In genomic region chrX:49309496-49309895, GRCm38 (mm10) we compare ENCODE assay signal across 9 mouse cellular contexts. TPM values are rescaled to one million over a fixed set of nuclear protein-coding genes. Genes with fewer than 3 reads are reported as not detected.
DNase-seq lines count a peak whose midpoint lies in the region; ATAC-seq and TF ChIP-seq lines count a peak whose summit lies in the region.
"Had no signal": no experiment of that assay in that cellular context is flagged by ENCODE, and none has a peak within 500 bp of the region (broad histone marks: within the 10 kb centered on the region; RNA-seq: fewer than 3 reads in every experiment).

No protein-coding gene starts in this region.

- H3K36me3 ChIP-seq in kidney, postnatal 0 days (ENCODE audit: insufficient read depth, low read length) = no peaks in the 10 kb centered on the region
- H3K36me3 ChIP-seq in E14TG2a.4 (ENCODE audit: insufficient read depth, low read length) = no peaks in the 10 kb centered on the region

- no peak overlapping the region for H3K27ac ChIP-seq in kidney, postnatal 0 days

- H3K27me3 ChIP-seq in kidney, postnatal 0 days (ENCODE audit: insufficient read depth, low read length) = no peaks in the 10 kb centered on the region
- no peaks in the 10 kb centered on the region for H3K27me3 ChIP-seq in E14TG2a.4 (ENCODE audit: insufficient read depth, low read length)

- no peak for ATAC-seq in CD4-positive, CD25-positive, alpha-beta regulatory T cell, adult 4 months
- no peak for ATAC-seq in kidney, postnatal 0 days (replicated peaks; ENCODE audit: low FRiP score, low read depth)

- no peak overlapping the region for H3K4me2 ChIP-seq in kidney, postnatal 0 days (ENCODE audit: low read length)

- no peak overlapping the region for H3K4me3 ChIP-seq in kidney, postnatal 0 days (replicated peaks; ENCODE audit: low read depth, low read length)
- H3K4me3 ChIP-seq in E14TG2a.4 (replicated peaks; ENCODE audit: low read length) = no peak overlapping the region
- H3K4me3 ChIP-seq: myocyte had no signal

- 44% methylated on average over 1 of the region's 1 CpGs for WGBS in kidney, postnatal 0 days

- no peak overlapping the region for H3K9ac ChIP-seq in kidney, postnatal 0 days (ENCODE audit: low read depth, low read length)

- no peaks in the 10 kb centered on the region for H3K9me3 ChIP-seq in kidney, postnatal 0 days (replicated peaks; ENCODE audit: low read length)
- no peaks in the 10 kb centered on the region for H3K9me3 ChIP-seq in E14TG2a.4 (ENCODE audit: low read length)

- no peaks in the 10 kb centered on the region for H3K4me1 ChIP-seq in kidney, postnatal 0 days (replicated peaks; ENCODE audit: insufficient read depth, low read length)
- H3K4me1 ChIP-seq in E14TG2a.4 (replicated peaks; ENCODE audit: low read depth, low read length) = no peaks in the 10 kb centered on the region

- peak; percentile 51; the same call in 1 of the 2 replicates for TF ChIP-seq CTCF in kidney, postnatal 0 days (IDR thresholded peaks at IDR 0.05; ENCODE audit: low read depth)
- TF ChIP-seq CTCF in E14TG2a.4 (conservative IDR thresholded peaks at IDR 0.05; ENCODE audit: low read length) = peak; percentile 54

- DNase-seq in CD4-positive, CD25-positive, alpha-beta regulatory T cell, adult 2 months (ENCODE audit: low read depth, low spot score) = peak; percentile 43
- DNase-seq in kidney, postnatal 0 days (ENCODE audit: low spot score) = no peak
- no peak for DNase-seq in kidney, adult 11 months
- DNase-seq in induced T-regulatory cell, adult 2 months (ENCODE audit: low read depth) = peak; percentile 49
- DNase-seq in Muller cell, postnatal 12 days (ENCODE audit: inconsistent ontology term) = no peak
- DNase-seq in layer of hippocampus, postnatal 36 days = no peak

RNA-seq across cellular contexts. Expression of gene Enox2, which starts 21.4 kb away (rescaled TPM):
- 10 to 100 TPM; 10.3 to 14.2 TPM for polyA plus RNA-seq in CD4-positive, CD25-positive, alpha-beta regulatory T cell, adult 4 months (2017; shearing (Covaris generic))
- polyA plus RNA-seq in kidney, postnatal 0 days (2015; fragmentation: Nextera tagmentation; extraction: Ambion mirVana) = 6.5 and 7.9 TPM in 2 replicates
- 10 to 100 TPM; 16.8 to 16.9 TPM for total RNA-seq in layer of hippocampus, postnatal 36 days (2021)

Comparison
In these comparisons a context has a peak if more than half of its experiments do, and no peak if none do; other contexts are left out.
1. DNase-seq: peak in CD4-positive, CD25-positive, alpha-beta regulatory T cell, adult 2 months (single experiment) and induced T-regulatory cell, adult 2 months (single experiment); none in kidney, postnatal 0 days (single experiment), kidney, adult 11 months (single experiment), Muller cell, postnatal 12 days (single experiment) and layer of hippocampus, postnatal 36 days (0 of 2).